Mouse (Mus musculus) skeletal muscle tissue, postnatal 0 days (tissue): ENCODE data around the gene Rassf1. TPM values are rescaled to one million over a fixed set of nuclear protein-coding genes. Genes with fewer than 3 reads are reported as not detected.

ENCODE experiments used
- polyA plus RNA-seq: library from polyadenylated mRNA; unstranded; fragments of >200 nt; fragmentation: Nextera tagmentation; extraction: Ambion mirVana; gene quantifications from 2 replicates; pipeline ENCODE4 v1.2.1, GENCODE M21; 2015

Gene Rassf1
- polyA plus RNA-seq = 33.8 and 39.4 TPM in 2 replicates

GRCm38 (mm10) chr9:107551117-107551889 lies at the start of gene Rassf1:
Rassf1 (plus strand) TSS chr9:107551555.

DNA sequence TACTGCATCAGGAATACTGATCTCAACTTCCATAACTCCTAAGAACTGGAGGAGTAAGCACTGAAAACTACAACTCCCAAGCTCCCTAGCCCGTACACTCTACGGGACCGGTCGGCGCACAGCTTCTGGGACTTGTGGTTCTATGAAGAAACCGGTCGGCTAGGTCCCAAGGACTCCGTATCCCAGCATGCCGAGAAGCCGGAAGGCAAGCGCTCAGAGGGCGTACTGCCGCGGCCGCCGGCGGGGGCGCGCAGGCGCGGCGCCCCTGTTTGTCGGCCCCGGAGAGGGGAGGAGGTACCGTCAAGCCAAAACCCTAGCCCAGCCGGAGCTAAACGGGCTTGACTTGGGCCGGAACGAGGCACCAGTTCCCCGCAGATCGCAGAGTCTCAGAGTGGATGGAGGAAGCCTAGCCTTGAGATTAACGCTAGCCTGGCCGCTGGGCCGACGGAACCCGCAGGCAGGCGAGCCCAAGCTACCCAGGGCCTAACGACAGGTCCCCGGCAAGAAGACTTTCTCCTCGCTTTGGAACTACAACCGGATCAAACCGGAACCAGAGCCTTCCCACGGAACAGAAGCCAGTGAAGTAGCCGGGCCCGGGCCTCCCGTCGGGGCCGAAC lies 17.5 kb upstream of the Rassf1 start, which contains the start of gene Tmem115:
Gene Tmem115 (plus strand): TSS at position 155 of the 617 bp plus-strand sequence.

GRCm38 (mm10) chr9:107541474-107542351 lies 9.6 kb upstream of the Rassf1 start, which contains the start of the genes Cyb561d2 and Nprl2:
Cyb561d2 (minus strand) TSS chr9:107542193.
Nprl2 (plus strand) TSS chr9:107542226.

DNA sequence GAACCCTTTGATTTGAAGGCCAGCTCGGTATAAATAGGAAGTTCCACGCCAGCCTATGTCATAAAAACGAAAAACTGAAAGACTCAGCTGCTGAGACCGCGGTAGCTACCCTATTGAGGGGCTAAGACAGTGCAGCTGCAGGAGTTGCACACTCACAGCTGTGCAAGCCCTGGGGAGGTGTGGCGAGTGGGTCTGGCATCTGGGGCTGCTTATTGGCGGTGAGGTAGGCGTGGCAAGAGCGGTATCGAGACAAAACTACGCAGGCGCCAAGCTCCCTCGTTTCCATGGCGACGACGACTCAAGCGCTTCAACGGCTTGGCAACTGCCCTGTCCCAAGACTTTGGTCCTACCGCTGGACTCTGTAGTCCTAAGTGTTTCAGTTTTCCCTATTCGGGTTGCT lies 4.3 kb upstream of the Rassf1 start, which contains the start of gene Zmynd10:
Gene Zmynd10 (plus strand): TSS at position 273 of the 400 bp plus-strand sequence.

DNA sequence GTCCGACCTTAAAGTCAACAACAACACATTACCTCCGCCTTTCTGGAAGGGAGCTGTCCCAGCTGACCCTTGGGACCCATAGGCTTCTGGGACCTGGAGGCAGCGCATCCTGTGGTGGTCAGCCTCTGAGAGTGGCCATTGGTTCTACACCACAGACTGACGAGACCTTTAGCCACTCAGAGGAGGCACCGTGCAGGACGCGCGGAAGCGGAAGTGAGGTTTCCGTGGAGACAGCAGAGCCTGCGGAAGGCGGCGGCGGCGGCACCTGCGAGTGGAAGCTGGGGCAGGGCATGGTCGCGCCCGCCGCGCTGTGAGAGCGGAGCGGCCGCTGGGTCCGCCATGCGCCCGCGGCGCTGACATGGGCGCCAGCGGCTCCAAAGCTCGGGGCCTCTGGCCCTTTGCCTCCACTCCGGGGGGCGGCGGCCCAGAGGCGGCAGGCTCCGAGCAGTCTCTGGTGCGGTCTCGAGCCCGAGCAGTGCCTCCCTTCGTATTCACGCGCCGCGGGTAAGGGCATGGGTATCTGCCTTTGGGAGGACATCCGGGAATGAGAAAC lies 11.8 kb downstream of the Rassf1 start, which contains the start of gene Tusc2:
Gene Tusc2 (plus strand): TSS at position 227 of the 553 bp plus-strand sequence.

GRCm38 (mm10) chr9:107567702-107568319 lies 16.5 kb downstream of the Rassf1 start, which contains the start of gene Hyal2:
Hyal2 (plus strand) TSS chr9:107567945.

GRCm38 (mm10) chr9:107576357-107577107 lies 25.2 kb downstream of the Rassf1 start, which contains the start of gene Hyal1:
Hyal1 (plus strand) TSS chr9:107576927.

GRCm38 (mm10) chr9:107578587-107578986 lies 27.2 kb downstream of the Rassf1 start, which contains the start of gene Naa80:
Naa80 (plus strand) TSS chr9:107578887.

DNA sequence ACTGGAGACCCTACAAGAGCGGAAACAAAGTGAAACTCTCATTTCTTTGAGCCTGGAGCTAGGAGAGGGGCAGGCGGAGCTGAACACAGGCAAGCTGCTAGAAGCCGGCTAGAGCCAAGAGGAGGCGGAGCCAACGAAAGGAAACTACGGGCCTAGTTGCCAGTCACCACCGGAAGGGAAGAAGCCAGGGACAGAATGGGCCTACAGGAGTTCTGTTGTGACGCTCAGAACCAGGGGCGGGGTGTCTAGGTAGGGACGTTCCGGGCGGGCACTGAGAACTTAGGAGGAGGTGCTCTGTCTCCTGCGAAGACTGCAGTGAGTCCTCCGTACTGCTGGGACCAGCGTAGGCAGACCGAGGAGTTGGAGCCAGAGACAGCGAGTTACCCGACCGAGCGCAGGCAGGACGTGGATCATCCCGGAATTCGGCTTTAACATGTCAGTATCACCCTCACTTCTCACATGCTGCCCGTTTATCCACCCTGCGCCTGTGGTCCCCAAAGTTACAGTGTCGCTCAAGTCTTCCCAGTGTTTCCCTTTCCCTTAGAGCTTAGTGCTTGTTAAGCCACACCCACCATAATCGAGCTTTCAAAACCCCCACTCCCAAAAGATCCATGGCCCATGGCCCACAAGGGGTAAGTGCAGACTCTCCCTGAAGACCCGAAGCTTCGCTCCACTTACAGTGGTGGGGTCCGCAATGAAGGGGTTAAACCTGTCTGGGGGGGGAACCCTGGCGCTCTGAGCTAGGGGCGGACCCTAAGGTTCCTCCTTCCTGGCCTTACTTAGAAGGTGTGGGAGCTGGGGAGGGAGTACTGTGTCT lies 29.4 kb downstream of the Rassf1 start, which contains the start of gene Hyal3:
Gene Hyal3 (plus strand): TSS at position 318 of the 817 bp plus-strand sequence.

DNA sequence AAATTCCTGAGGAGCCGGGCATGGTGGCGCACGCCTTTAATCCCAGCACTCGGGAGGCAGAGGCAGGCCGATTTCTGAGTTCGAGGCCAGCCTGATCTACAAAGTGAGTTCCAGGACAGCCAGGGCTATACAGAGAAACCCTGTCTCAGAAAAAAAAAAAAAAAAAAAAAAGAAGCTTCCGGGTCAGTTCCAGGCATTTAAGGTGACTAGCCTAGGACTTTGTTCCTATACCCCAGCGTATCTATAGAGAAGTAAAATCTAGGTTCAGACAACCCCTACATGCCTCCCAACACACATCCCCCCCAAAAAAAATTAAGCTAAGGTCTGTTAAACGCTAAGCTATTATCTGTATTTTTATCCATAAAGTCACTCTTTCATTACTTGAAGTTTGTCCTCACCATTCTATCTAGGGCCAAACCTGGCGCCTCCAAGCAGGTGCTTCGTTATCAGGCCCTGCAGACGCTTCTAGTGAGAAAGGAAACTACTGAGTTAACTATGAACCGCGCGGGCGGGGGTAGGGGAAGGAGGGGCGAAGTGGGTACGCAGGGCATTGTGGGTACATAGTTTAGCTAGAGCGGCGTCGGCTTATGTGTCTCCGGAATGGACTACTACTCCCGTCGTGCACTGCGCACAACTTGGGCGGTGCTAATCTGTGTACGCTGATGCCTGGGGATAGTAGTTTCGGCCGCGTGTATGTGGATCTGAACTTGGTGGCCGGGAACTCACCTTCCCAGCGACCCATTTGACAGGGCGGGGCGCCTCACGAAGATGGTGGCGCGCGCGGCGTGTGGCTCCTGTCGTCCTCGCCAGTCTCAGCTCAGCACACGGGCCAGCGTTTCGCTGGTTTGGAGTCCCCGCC lies 35.8 kb downstream of the Rassf1 start, which contains the start of gene Ifrd2:
Gene Ifrd2 (plus strand): TSS at position 669 of the 859 bp plus-strand sequence.

DNA sequence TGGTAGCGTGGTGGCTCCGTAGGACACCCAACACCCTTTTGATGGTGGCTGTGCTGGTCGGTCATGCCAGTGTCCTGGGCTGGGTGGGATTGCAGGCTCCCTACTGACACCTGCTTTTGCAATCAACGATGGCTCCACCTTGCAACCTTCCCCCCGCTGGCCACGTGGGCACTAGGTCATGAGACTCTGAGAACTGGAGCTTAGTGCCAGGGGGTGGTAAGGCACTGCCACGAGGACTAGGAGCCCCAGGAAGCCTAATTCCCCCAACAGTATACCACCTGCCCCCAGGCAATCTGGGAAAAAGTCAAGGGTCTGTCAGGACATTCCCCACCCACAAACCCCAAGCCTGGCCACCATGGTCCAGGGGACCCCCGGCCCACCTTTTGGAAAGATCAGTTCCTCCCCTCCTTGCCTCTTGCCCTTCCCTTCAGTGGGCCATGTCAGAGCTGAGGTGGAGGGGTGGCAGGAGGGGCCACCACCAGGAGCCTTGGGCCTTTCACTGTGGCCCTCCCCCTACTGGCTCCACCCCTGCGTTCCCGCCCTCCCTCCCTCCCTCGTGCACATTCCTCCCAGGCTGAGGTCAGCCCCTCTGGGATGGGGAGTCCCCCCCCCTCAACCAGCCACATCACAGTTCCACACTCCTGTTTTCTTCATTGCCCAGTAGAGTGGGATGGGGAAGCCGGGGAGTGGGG lies 57.5 kb downstream of the Rassf1 start, which contains the start of gene Sema3b:
Gene Sema3b (minus strand): TSS at position 489 of the 692 bp plus-strand sequence.

Other genes starting within 250 kb of the Rassf1 start
- gene Hemk1, start 213.2 kb upstream of the Rassf1 start, polyA plus RNA-seq = 9.7 and 10.7 TPM in 2 replicates
- gene 6430571L13Rik, start 211.0 kb upstream of the Rassf1 start, polyA plus RNA-seq = 12.1 and 13.0 TPM in 2 replicates
- gene Cacna2d2, start 151.9 kb upstream of the Rassf1 start, polyA plus RNA-seq = 0.15 and 0.21 TPM in 2 replicates
- gene Tmem115, start 17.6 kb upstream of the Rassf1 start, polyA plus RNA-seq = 33.1 and 36.2 TPM in 2 replicates
- gene Cyb561d2, start 9.4 kb upstream of the Rassf1 start, polyA plus RNA-seq = 8.3 and 10.3 TPM in 2 replicates
- gene Nprl2, start 9.3 kb upstream of the Rassf1 start, polyA plus RNA-seq = 15.7 and 18.0 TPM in 2 replicates
- 0.33 TPM in 1 of 2 replicates, not detected in the other for gene Zmynd10, start 4.3 kb upstream of the Rassf1 start, polyA plus RNA-seq
- gene Tusc2, start 11.7 kb downstream of the Rassf1 start, polyA plus RNA-seq = 34.6 and 34.7 TPM in 2 replicates
- gene Hyal2, start 16.4 kb downstream of the Rassf1 start, polyA plus RNA-seq = 36.3 and 38.8 TPM in 2 replicates
- gene Hyal1, start 25.4 kb downstream of the Rassf1 start, polyA plus RNA-seq = 4.3 and 5.2 TPM in 2 replicates
- gene Naa80, start 27.3 kb downstream of the Rassf1 start, polyA plus RNA-seq = 18.0 and 18.3 TPM in 2 replicates
- 0.24 and 0.34 TPM in 2 replicates for gene Hyal3, start 29.3 kb downstream of the Rassf1 start, polyA plus RNA-seq
- gene Ifrd2, start 36.1 kb downstream of the Rassf1 start, polyA plus RNA-seq = 32.7 and 34.9 TPM in 2 replicates
- 24.9 and 27.5 TPM in 2 replicates for gene Sema3b, start 57.7 kb downstream of the Rassf1 start, polyA plus RNA-seq
- gene Gnai2, start 83.8 kb downstream of the Rassf1 start, polyA plus RNA-seq = 200 and 252 TPM in 2 replicates
- gene Slc38a3, start 118.0 kb downstream of the Rassf1 start, polyA plus RNA-seq = 1.5 and 2.5 TPM in 2 replicates
- gene Gnat1, start 128.2 kb downstream of the Rassf1 start, polyA plus RNA-seq = 0.32 and 1.1 TPM in 2 replicates
- 2.2 and 2.3 TPM in 2 replicates for gene Sema3f, start 158.9 kb downstream of the Rassf1 start, polyA plus RNA-seq
- 66.5 and 71.1 TPM in 2 replicates for gene Rbm5, start 219.4 kb downstream of the Rassf1 start, polyA plus RNA-seq